17 mouse cellular contexts compared by ENCODE assay signal in genomic region chr9:65568787-65569186, GRCm38 (mm10). TPM values are rescaled to one million over a fixed set of nuclear protein-coding genes. Genes with fewer than 3 reads are reported as not detected.
A peak's percentile ranks its signal among the peaks of the same experiment; 100 is the strongest.
DNase-seq lines count a peak whose midpoint lies in the region; ATAC-seq and TF ChIP-seq lines count a peak whose summit lies in the region.
"Had no signal": no experiment of that assay in that cellular context is flagged by ENCODE, and none has a peak within 500 bp of the region (broad histone marks: within the 10 kb centered on the region; RNA-seq: fewer than 3 reads in every experiment).

No protein-coding gene starts in this region.

- H3K9me3 ChIP-seq in intestine, embryonic 15.5 days: no peaks in the 10 kb centered on the region
- H3K9me3 ChIP-seq in intestine, postnatal 0 days (ENCODE audit: control insufficient read depth): no peaks in the 10 kb centered on the region
- H3K9me3 ChIP-seq in limb, embryonic 15.5 days: no peaks in the 10 kb centered on the region
- no peaks in the 10 kb centered on the region for H3K9me3 ChIP-seq in forebrain, embryonic 15.5 days
- no peaks in the 10 kb centered on the region for H3K9me3 ChIP-seq in heart, embryonic 11.5 days (replicated peaks; ENCODE audit: control insufficient read depth, low read length)
- H3K9me3 ChIP-seq: forebrain, embryonic 13.5 days; midbrain, embryonic 12.5 days; neural tube, embryonic 13.5 days had no signal

- no peak overlapping the region for H3K9ac ChIP-seq in intestine, embryonic 15.5 days
- H3K9ac ChIP-seq in intestine, postnatal 0 days (ENCODE audit: low read depth, low read length): no peak overlapping the region
- H3K9ac ChIP-seq in limb, embryonic 15.5 days: no peak overlapping the region
- no peak overlapping the region for H3K9ac ChIP-seq in forebrain, embryonic 15.5 days (replicated peaks)
- H3K9ac ChIP-seq in heart, embryonic 11.5 days (ENCODE audit: low read depth, low read length): no peak overlapping the region
- H3K9ac ChIP-seq: forebrain, embryonic 13.5 days; midbrain, embryonic 12.5 days; neural tube, embryonic 13.5 days had no signal

- no peak overlapping the region for H3K4me2 ChIP-seq in intestine, embryonic 15.5 days (replicated peaks)
- H3K4me2 ChIP-seq in intestine, postnatal 0 days (replicated peaks; ENCODE audit: low read depth): no peak overlapping the region
- H3K4me2 ChIP-seq in limb, embryonic 15.5 days: no peak overlapping the region
- no peak overlapping the region for H3K4me2 ChIP-seq in forebrain, embryonic 15.5 days (replicated peaks)
- no peak overlapping the region for H3K4me2 ChIP-seq in heart, embryonic 11.5 days
- H3K4me2 ChIP-seq: forebrain, embryonic 13.5 days; midbrain, embryonic 12.5 days; neural tube, embryonic 13.5 days had no signal

- peak overlapping the region; percentile 72; the same call in 1 of the 2 replicates for H3K27ac ChIP-seq in intestine, embryonic 15.5 days
- H3K27ac ChIP-seq in intestine, postnatal 0 days (ENCODE audit: low read depth, low read length): no peak overlapping the region; the same call in 1 of the 2 replicates
- peak overlapping the region; percentile 88 for H3K27ac ChIP-seq in bone marrow macrophage, adult 2 months (ENCODE audit: insufficient read depth, low read depth, low read length)
- H3K27ac ChIP-seq in limb, embryonic 15.5 days: peak overlapping the region; percentile 82
- no peak overlapping the region for H3K27ac ChIP-seq in forebrain, embryonic 15.5 days (replicated peaks)
- no peak overlapping the region for H3K27ac ChIP-seq in heart, embryonic 11.5 days (ENCODE audit: low read depth, low read length)
- H3K27ac ChIP-seq: forebrain, embryonic 13.5 days; midbrain, embryonic 12.5 days; neural tube, embryonic 13.5 days had no signal

- H3K27me3 ChIP-seq in intestine, embryonic 15.5 days (replicated peaks): no peaks in the 10 kb centered on the region
- no peaks in the 10 kb centered on the region for H3K27me3 ChIP-seq in intestine, postnatal 0 days (replicated peaks; ENCODE audit: control insufficient read depth, insufficient read depth, low read length)
- H3K27me3 ChIP-seq in limb, embryonic 15.5 days: no peaks in the 10 kb centered on the region
- H3K27me3 ChIP-seq in forebrain, embryonic 15.5 days: no peaks in the 10 kb centered on the region
- H3K27me3 ChIP-seq in heart, embryonic 11.5 days (ENCODE audit: control insufficient read depth, insufficient read depth, low read length): no peaks in the 10 kb centered on the region
- H3K27me3 ChIP-seq: forebrain, embryonic 13.5 days; midbrain, embryonic 12.5 days; neural tube, embryonic 13.5 days had no signal

- WGBS in intestine, embryonic 15.5 days: 84% methylated on average over 6 of the region's 6 CpGs
- 81% methylated on average over 6 of the region's 6 CpGs for WGBS in intestine, postnatal 0 days
- WGBS in limb, embryonic 15.5 days: 79% methylated on average over 6 of the region's 6 CpGs
- WGBS in forebrain, embryonic 15.5 days: 93% methylated on average over 6 of the region's 6 CpGs
- WGBS in heart, embryonic 11.5 days (ENCODE audit: insufficient replicate concordance): 86% methylated on average over 6 of the region's 6 CpGs

- H3K4me1 ChIP-seq in intestine, embryonic 15.5 days (replicated peaks): 0 out of 2 replicates have a peak, but pooled peaks cover 2% of the 10 kb centered on the region
- no peaks in the 10 kb centered on the region for H3K4me1 ChIP-seq in intestine, postnatal 0 days (replicated peaks; ENCODE audit: control insufficient read depth, insufficient read depth, low read length)
- peaks cover 73% of the 10 kb centered on the region for H3K4me1 ChIP-seq in bone marrow macrophage, adult 2 months (ENCODE audit: control insufficient read depth, insufficient read depth, low read length)
- H3K4me1 ChIP-seq in limb, embryonic 15.5 days: peaks cover 21% of the 10 kb centered on the region
- H3K4me1 ChIP-seq in forebrain, embryonic 15.5 days: no peaks in the 10 kb centered on the region
- H3K4me1 ChIP-seq in heart, embryonic 11.5 days (ENCODE audit: control insufficient read depth, insufficient read depth, low read length): no peaks in the 10 kb centered on the region
- H3K4me1 ChIP-seq: forebrain, embryonic 13.5 days; midbrain, embryonic 12.5 days; neural tube, embryonic 13.5 days had no signal

- TF ChIP-seq CTCF in intestine, postnatal 0 days (IDR thresholded peaks at IDR 0.05; ENCODE audit: low read depth): no peak
- no peak for TF ChIP-seq CTCF in bone marrow macrophage, adult 2 months (IDR thresholded peaks at IDR 0.05; ENCODE audit: low read depth, low read length)

- no peak overlapping the region for H3K4me3 ChIP-seq in intestine, embryonic 15.5 days (replicated peaks)
- no peak overlapping the region for H3K4me3 ChIP-seq in intestine, postnatal 0 days (ENCODE audit: low read depth, low read length)
- H3K4me3 ChIP-seq in bone marrow macrophage, adult 2 months (ENCODE audit: insufficient read depth, low read length): no peak overlapping the region
- H3K4me3 ChIP-seq in limb, embryonic 15.5 days: no peak overlapping the region
- no peak overlapping the region for H3K4me3 ChIP-seq in forebrain, embryonic 15.5 days
- H3K4me3 ChIP-seq in heart, embryonic 11.5 days (ENCODE audit: low read depth, low read length): no peak overlapping the region
- H3K4me3 ChIP-seq: forebrain, embryonic 13.5 days; layer of hippocampus, adult 2 months; midbrain, embryonic 12.5 days; neural tube, embryonic 13.5 days had no signal

- no peak for DNase-seq in adrenal gland, adult 18-20 months (ENCODE audit: low spot score in 2 of 2)
- DNase-seq: kidney, adult 2 months; right cerebral cortex, adult 18-20 months; thymus, postnatal 36 days had no signal

- H3K36me3 ChIP-seq in intestine, embryonic 15.5 days: peaks cover 6% of the 10 kb centered on the region; the same call in 1 of the 2 replicates
- H3K36me3 ChIP-seq in intestine, postnatal 0 days (ENCODE audit: control insufficient read depth, insufficient read depth): peaks cover 16% of the 10 kb centered on the region; the same call in 1 of the 2 replicates
- peaks cover 40% of the 10 kb centered on the region for H3K36me3 ChIP-seq in limb, embryonic 15.5 days
- no peaks in the 10 kb centered on the region; the same call in 1 of the 2 replicates for H3K36me3 ChIP-seq in forebrain, embryonic 15.5 days
- H3K36me3 ChIP-seq in heart, embryonic 11.5 days (ENCODE audit: control insufficient read depth, insufficient read depth, low read length): peaks cover 9% of the 10 kb centered on the region

- no peak for TF ChIP-seq POLR2A in bone marrow macrophage, adult 2 months (IDR thresholded peaks at IDR 0.05; ENCODE audit: borderline replicate concordance, low read depth, low read length)

- ATAC-seq in intestine, embryonic 15.5 days: no peak
- no peak for ATAC-seq in intestine, postnatal 0 days
- no peak for ATAC-seq in limb, embryonic 15.5 days (ENCODE audit: insufficient number of reproducible peaks, low FRiP score, low TSS enrichment, low read depth)
- ATAC-seq in monocyte, adult 5-6 weeks (replicated peaks; ENCODE audit: insufficient number of reproducible peaks, low FRiP score, low TSS enrichment, poor library complexity, severe bottlenecking): peak; percentile 20; the same call in 1 of the 2 replicates
- ATAC-seq in forebrain, embryonic 15.5 days (replicated peaks): no peak
- ATAC-seq in heart, embryonic 11.5 days (replicated peaks; ENCODE audit: insufficient number of reproducible peaks, low FRiP score, low TSS enrichment): no peak
- ATAC-seq: forebrain, embryonic 13.5 days had no signal

RNA-seq across cellular contexts. Expression of gene Plekho2, which starts 11.1 kb away (rescaled TPM):
- 11.0 and 11.2 TPM in 2 replicates for polyA plus RNA-seq in intestine, embryonic 15.5 days (2015; fragmentation: Nextera tagmentation; extraction: Ambion mirVana)
- 6.6 and 6.7 TPM in 2 replicates for polyA plus RNA-seq in intestine, postnatal 0 days (2015; fragmentation: Nextera tagmentation; extraction: Ambion mirVana)
- 193 and 213 TPM in 2 replicates for polyA plus RNA-seq in bone marrow macrophage, adult 2 months (2012; ENCODE audit: insufficient read depth, insufficient read length, missing spikeins)
- 18.6 and 19.7 TPM in 2 replicates for polyA plus RNA-seq in limb, embryonic 15.5 days (2015; fragmentation: Nextera tagmentation; extraction: Ambion mirVana)
- 103 to 136 TPM (median 112 TPM) in 3 replicates for total RNA-seq in monocyte, adult 5-6 weeks (2017)
- 5.1 and 5.2 TPM in 2 replicates for polyA plus RNA-seq in forebrain, embryonic 15.5 days (2015; fragmentation: Nextera tagmentation; extraction: Ambion mirVana)
- total RNA-seq in adrenal gland, adult 18-20 months (2021): 10 to 100 TPM; 44.9 to 52.5 TPM
- polyA plus RNA-seq in heart, embryonic 11.5 days (2014; fragmentation: Nextera tagmentation; extraction: Ambion mirVana): 10.6 and 11.9 TPM in 2 replicates

RNA-seq across cellular contexts. Expression of gene Pif1, which starts 18.2 kb away (rescaled TPM):
- 9.1 and 9.6 TPM in 2 replicates for polyA plus RNA-seq in intestine, embryonic 15.5 days (2015; fragmentation: Nextera tagmentation; extraction: Ambion mirVana)
- 1.2 and 1.8 TPM in 2 replicates for polyA plus RNA-seq in intestine, postnatal 0 days (2015; fragmentation: Nextera tagmentation; extraction: Ambion mirVana)
- 3.8 and 4.4 TPM in 2 replicates for polyA plus RNA-seq in bone marrow macrophage, adult 2 months (2012; ENCODE audit: insufficient read depth, insufficient read length, missing spikeins)
- 8.9 and 9.6 TPM in 2 replicates for polyA plus RNA-seq in limb, embryonic 15.5 days (2015; fragmentation: Nextera tagmentation; extraction: Ambion mirVana)
- 0.21 TPM in 1 of 3 replicates, not detected in the others for total RNA-seq in monocyte, adult 5-6 weeks (2017)
- polyA plus RNA-seq in forebrain, embryonic 15.5 days (2015; fragmentation: Nextera tagmentation; extraction: Ambion mirVana): 11.8 and 12.4 TPM in 2 replicates
- not detected for total RNA-seq in adrenal gland, adult 18-20 months (2021)
- polyA plus RNA-seq in heart, embryonic 11.5 days (2014; fragmentation: Nextera tagmentation; extraction: Ambion mirVana): 7.6 and 9.5 TPM in 2 replicates

RNA-seq across cellular contexts. Expression of gene Ankdd1a, which starts 48.8 kb away (rescaled TPM):
- not detected in 2 replicates for polyA plus RNA-seq in intestine, embryonic 15.5 days (2015; fragmentation: Nextera tagmentation; extraction: Ambion mirVana)
- not detected in 2 replicates for polyA plus RNA-seq in intestine, postnatal 0 days (2015; fragmentation: Nextera tagmentation; extraction: Ambion mirVana)
- polyA plus RNA-seq in bone marrow macrophage, adult 2 months (2012; ENCODE audit: insufficient read depth, insufficient read length, missing spikeins): 4.1 and 6.4 TPM in 2 replicates
- 0.35 and 0.76 TPM in 2 replicates for polyA plus RNA-seq in limb, embryonic 15.5 days (2015; fragmentation: Nextera tagmentation; extraction: Ambion mirVana)
- total RNA-seq in monocyte, adult 5-6 weeks (2017): 3.5 to 6.1 TPM (median 3.8 TPM) in 3 replicates
- polyA plus RNA-seq in forebrain, embryonic 15.5 days (2015; fragmentation: Nextera tagmentation; extraction: Ambion mirVana): 0.23 and 0.26 TPM in 2 replicates
- 1 to 10 TPM in 1 of 2 experiments, under 1 TPM in 1; 0.35 to 1.6 TPM for total RNA-seq in adrenal gland, adult 18-20 months (2021)
- polyA plus RNA-seq in heart, embryonic 11.5 days (2014; fragmentation: Nextera tagmentation; extraction: Ambion mirVana): not detected in 2 replicates
- total RNA-seq: gastrocnemius, postnatal 14 days; heart, postnatal 36 days had no signal
- polyA plus RNA-seq: forebrain, embryonic 13.5 days had no signal

Comparison
In these comparisons a context has a peak if more than half of its experiments do, and no peak if none do; other contexts are left out.
1. H3K27ac ChIP-seq: peak in intestine, embryonic 15.5 days (single experiment), bone marrow macrophage, adult 2 months (single experiment) and limb, embryonic 15.5 days (single experiment); none in intestine, postnatal 0 days (single experiment), forebrain, embryonic 15.5 days (single experiment) and heart, embryonic 11.5 days (single experiment).